Mouse (Mus musculus) c-Kit-positive CD71-positive TER-119-positive erythroid progenitor cells, embryonic 14.5 days (primary cell): ENCODE data around the gene Glt8d2.
"Not testable (repeated sequence)": the region's sequence is repeated elsewhere in the genome, so short reads cannot be mapped to it uniquely, and the experiment has no call there.

Experiments
- DNase-seq: peaks from one replicate; pipeline ENCODE4 v3.0.0-alpha.2; 2013; ENCODE audit warnings: low spot score

Glt8d2 gene

DNA sequence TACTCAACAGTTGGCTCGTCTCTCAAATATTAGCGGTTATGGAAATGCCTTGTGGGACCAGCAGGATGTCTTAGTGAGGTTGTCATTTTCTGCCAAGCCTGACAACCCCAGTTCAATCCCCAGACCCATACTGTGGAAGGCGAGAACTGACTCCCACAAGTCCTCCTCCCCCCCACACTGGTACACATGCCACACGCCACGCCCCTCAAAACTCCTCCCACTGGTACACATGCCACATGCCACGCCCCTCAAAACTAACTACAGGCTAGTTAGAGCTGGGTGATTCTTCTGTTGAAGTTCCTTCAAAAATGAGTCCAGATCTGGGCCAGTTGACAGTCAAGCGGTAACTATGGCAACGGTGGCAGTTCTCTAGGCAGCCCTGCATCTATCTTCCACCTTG lies 44.4 kb downstream of the Glt8d2 start:
- DNase-seq: no peak

DNA sequence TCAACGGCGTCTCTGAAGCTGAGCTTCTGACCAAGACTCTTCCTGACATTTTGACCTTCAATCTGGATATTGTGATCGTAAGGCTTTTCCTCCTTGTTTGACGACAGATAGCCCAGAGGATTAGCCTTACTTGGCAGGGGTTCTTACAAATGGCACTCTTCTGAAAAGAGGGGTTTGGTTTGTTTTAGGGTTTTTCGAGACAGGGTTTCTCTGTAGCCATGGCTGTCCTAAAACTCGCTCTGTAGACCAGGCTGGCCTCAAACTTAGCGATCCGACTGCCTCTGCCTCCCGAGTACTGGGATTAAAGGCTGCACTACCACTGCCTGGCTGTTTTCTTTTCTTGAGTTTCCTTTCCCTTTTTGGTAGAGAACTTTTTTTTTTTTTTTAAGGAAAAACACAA lies 49.0 kb downstream of the Glt8d2 start:
- DNase-seq: no peak

DNA sequence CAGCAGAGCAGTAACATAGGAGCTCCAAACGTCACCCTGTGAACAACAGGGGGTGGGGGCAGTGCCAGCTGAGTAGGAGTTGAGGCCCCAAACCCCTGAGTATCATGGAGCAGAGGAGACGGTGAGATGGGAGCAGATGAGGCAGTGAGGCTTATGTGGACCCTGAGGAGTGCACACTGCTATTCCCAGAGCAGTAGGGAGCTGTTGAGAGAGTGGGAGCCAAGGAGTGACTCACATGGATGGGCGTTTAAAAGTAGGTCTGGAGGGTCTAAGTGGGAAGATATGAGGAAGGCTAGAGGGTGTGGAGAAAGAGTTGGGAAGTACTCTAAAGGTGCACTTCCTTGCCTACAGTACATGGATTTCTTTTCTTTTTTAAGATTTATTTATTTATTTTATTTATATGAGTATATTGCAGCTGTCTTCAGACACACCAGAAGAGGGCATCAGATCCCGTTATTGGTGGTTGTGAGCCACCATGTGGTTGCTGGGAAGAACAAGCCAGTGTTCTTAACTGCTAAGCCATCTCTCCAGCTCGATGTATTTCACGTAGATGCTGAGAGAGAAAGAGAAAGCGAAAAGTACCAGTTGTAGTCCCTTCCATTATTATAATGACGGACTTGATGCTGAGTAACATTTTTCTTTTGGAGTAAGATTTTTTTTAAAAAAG lies 51.3 kb downstream of the Glt8d2 start:
- DNase-seq: no peak

DNA sequence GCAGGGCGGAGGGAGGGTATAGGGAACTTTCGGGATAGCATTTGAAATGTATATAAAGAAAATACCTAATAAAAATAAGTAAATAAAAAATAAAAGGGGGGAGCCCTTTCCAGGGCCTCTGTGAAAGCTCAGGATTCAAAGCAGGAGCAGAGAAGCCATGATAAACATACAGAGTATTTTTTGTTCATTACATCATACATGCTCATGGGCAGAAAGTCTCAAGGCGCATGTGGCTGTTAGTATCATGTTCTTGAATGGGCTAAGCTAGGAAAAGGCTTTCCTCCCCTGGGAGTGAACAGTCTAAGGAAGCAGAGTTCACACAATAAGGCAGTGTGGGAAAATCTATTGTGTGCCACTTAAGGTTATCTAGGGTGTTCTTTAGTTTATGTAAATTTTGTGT lies 54.1 kb downstream of the Glt8d2 start:
- no peak for DNase-seq

DNA sequence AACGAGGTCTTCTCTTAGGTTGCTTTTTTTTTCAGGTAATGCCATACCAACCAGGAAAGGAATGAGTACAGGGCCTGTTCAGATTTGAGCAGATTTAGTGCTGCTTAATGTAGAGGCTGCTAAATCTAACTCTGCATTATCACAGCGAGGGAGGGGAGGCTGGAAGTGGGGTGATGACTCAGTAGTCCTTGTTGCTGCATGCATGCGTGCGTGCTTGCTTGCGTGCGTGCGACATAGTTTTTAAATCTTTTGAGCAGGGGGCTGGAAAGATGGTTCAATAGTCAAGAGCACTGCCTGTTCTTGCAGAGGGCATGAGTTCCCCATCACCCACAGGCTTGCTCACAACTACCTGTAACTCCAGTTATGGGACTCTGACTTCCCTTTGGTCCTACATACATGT lies 56.1 kb downstream of the Glt8d2 start:
- DNase-seq: no peak

DNA sequence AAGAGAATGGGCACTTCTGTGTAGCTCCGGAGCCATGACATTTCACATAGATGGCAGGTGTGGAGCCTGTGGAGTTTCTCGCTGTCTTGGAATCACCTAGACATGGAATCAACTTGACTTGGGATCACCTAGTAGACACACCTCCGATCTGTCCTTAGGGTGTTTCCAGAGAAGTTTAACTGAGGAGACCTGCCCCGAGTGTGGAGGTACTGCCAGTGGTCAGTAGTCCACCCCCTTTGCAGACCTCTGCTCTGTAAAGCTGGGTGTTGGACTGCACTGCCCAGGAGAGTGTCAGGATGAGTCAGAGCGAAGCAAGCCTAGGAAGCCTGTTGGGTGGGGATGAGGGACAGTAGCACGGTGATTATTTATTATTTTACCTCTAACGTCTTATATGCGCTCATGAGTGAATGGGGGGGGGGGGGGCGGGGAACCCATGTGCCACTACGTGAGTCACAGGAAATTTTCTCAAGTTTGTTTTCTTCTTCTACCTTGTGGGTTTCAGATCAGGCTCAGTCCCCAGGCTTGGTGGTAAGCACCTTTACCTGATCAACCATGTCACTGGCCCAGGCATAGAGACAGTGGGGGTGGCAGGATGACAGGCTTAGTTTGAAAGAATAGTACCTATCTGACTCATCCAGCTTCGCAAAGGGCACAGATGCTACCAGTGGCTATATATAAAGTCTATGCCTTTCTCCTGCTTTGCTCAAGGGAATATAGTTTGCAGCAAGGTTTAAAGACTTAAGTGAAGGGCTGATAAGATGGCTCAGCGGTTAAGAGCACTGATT lies 57.8 kb downstream of the Glt8d2 start:
- no peak for DNase-seq

DNA sequence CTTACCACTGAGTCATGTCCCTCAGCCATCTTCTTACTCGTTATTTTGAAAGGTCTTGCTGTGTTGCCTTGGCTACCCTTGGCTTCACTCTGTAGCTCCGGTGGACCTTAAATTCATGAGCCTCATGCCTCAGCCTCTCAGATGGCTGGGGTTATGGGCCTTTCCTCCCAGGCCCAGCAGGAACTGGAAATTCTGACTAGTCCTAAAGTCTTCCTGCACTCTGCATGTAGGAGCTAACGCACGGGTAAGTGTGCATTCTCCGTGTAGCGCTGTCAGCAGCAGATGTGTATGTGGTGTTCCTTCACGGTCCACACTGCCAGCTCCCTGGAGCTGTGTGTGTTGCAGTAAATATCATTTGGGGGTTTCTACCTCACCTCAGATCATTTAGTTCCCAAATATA lies 59.3 kb downstream of the Glt8d2 start:
- DNase-seq: no peak

DNA sequence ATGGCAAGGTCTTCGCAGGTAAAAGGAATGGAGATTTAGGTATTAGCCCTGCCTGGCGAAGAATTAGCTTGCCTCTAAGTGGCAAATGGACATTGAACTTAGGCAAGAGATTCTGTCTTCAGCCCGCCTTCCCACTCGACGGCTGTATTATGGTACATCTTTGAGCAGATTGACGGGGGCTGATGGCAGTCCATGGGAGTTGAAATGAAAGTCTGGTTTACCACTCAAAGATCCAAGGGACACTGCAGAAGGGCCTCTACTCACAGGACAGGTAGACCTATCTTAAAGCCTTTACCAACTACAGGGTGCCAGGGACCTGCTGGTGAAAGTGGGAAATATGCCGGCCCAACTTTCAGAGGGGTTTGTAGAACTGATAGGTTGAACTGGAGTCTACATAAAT lies 60.0 kb downstream of the Glt8d2 start:
- peak; percentile 26 for DNase-seq

DNA sequence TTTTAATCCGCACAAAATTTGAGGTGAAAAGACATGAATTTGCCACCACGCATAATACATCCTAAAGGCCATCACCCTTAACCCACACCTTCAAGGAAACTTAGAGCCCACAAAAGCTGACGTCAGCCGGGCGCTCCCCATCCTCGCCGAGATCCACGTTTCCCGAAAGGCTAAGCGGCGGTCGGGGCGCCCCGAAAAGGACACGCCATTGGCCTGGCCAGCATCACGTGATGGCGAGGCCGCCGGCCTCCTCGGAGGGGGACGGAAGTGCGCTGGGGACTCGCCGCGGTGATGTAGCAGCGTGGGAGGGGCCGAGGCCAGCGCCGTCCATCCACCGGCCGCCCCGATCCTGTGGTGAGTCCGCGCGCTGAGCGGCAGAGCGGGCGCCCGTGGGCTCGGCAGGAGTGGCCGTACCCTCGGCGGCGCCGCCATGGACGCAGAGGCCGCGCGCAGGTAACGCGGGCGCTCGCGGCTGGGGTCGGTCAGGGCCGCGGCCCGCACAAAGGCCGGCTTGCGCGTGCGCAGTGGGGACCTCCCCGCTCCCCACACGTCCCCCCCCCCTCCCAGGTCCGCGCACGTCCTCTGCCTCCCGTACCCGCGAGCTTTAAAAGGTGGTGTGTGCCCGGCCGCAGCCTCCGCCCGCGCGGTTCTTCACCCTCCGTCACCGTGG lies 60.7 kb downstream of the Glt8d2 start, which contains the start of gene Tdg:
Gene Tdg (plus strand): TSS at position 243 of the 670 bp plus-strand sequence.
- peak; percentile 92 for DNase-seq

DNA sequence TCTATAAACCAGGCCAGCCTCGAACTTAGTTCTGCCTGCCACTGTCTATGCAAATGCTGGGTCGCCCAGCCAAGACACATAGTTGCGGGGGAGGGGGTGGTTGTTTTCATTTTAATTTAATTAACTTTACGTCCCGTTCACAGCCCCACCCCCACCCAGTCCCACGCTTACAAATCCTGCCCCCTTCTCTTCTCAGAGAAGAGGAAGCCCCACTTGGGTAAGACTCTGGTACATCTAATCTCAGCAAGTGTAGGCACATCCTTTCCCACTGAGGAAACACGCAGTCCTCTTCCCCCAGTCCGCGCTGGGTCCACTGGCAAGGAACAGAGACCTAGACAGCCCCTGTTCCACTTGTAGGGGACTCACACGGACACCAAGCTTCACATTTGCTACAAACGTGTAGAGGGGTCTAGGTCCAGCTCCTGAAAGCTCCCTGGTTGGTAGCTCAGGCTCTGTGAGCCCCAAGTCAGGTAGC lies 61.3 kb downstream of the Glt8d2 start:
- DNase-seq: no peak

DNA sequence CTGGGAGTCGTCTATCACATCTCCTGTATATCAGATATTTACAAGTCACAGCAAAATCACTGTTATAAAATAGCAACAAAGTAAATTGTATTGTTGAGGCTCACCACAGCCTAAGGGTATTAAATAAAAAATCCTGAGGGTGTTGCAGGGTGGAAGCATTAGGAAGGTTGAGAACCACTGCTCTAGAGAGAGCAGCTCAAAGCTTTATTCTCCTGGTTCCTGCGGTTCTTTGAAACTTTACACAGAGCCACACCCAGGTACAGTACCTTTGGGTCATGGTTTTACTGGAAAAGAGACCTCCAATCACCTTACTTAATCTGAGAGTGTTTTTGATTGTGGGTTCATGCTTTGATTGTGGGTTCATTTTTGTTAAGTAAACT lies 66.9 kb downstream of the Glt8d2 start:
- not testable (repeated sequence) for DNase-seq

DNA sequence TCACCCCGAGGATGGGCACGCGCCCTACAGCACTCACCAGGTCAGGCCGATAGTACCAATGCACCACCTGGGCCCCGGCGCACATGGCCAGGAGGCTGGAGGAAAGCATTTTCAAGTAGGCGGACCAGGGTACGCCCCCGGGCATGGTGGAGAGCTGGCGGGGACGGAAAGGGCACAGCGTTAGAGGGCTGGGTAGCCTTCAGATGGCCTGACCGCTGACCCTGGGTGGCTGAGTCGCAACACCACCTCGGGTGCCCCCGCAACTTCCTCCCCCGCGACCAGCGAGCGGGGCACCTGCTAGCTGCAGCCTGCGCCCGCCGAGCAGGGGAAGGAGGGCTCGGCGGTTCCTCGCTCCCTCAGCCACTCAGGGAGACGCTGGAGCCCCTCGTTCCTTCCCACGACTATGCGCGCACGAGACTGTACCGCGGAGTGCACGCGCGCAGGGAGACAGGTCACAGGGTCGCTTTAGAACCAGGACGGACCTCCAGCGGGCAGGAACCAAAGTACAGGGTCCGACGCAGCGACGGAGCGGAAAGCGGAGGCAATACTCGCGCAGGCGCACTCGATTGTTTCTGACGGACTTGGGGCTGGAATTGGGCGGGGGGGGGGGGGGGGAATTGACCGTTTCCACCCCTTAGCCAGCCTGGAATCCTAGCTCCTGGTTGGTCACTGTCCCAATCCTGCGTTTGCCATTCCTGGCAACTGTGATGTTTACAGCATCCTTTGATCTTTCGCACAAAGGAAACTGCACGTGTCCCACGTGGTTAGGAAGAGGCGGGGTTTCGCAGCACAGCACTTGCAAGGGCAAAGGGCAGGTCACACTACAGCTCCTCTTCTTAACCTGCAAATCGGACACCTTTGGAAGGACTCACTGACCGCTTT lies 67.5 kb downstream of the Glt8d2 start, which contains the start of gene 1190007I07Rik:
Gene 1190007I07Rik (minus strand): TSS at position 558 of the 882 bp plus-strand sequence.
- peak; percentile 66 for DNase-seq

DNA sequence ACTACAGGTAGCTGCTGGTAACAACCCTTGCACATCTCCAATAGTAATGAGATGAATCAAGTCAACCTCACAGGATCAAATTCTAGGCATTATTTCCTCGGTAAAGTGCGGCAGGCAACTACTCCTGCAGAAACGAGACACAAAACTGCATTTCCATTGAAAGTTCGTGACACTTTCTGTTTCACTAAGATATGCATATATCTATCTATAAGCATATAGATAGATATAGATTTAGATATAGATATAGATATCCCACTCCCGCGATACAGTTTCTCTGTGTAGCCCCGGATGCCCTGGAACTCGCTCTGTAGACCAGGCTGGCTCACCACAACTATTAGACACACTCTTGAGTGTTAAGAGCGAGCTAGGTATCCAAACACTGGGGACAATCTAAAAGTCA lies 68.2 kb downstream of the Glt8d2 start:
- no peak for DNase-seq
